Mouse (Mus musculus): Measurements from ENCODE around the gene Amotl1.

The Amotl1 gene

DNA sequence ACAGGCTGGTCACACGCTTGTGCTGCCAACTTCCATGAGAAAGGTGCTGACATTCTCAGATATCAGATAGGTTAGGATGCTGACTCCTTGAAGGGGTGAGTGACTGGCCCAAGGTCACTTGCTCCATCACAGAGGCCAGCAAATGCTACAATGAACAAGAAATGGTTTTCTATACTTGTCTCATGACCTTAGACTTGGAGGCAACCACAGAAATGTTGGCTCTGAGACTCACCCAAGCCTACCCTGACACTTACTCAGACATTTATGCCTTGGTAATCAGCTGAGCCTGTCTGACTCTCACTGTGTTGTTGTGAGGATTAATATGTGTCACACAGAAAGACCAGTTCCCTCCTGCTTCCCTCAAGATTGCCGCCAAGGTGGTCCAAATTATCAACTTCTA is 111.2 kb downstream of the Amotl1 start:
- DNase-seq: no peak

DNA sequence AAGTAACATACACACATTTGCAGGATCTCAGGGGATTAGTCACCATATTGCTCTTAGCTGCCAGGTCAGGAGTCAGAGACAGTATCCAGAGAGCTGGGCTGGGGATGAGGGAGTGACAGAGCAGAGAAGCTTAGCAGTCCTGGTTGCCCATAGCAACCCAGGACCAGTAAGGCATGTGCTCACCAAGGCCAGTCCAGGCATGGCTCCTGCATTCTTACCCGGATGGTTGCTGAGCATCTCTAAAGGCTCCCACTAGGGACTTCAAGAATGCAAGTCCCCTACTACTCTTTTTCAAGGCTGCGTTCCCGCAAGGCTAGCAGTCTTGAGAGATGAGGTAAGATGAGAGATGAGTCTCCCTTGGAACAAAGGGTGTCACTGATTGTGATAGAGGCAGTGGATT is 112.6 kb downstream of the Amotl1 start:
- DNase-seq: no peak

DNA sequence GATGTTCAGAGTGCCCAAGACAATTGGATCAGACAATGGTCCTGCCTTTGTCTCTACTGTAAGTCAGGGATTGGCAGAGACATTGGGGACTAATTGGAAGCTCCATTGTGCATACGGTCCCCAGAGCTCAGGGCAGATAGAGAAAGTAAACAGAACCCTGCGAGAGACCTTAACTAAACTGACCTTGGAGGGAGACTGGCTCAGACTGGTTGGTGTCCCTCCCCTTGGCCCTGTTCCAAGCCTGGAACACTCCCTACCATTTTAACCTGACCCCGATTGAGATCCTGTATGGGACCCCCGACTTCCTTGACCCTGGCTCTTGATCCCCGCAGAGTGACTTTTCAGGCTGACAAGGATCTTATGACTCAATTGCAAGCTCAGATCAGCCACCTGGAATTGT is 114.9 kb downstream of the Amotl1 start:
- DNase-seq: no peak

DNA sequence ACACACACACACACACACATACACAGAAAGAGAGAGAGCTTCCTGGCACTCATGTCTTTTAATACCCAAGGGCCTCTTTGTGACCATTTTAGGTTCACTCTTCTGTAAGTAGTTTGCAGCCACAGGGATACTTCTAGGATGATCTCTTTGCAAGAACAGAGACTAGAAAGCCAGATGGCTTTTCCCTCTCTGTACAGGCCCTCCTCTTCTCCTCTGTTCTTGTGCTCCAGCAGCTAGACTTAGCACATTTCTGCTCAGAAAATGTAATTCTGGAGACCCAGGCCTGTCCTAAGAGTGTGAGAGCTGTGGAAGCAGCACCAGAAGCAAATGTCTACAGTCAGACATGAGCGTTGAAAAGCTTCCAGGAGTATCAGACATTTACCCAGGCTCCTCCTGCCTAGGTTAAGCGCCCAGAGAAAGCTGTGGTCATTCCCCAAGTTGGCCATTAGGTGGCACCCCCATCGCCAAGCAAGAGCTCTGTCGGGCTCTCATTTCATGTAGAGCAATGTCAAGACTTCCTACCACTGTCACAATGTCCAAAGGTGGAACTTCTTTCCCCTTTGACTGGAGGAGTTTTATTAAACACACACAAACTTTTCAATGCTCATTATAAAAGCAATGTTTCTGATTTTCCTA is 121.3 kb downstream of the Amotl1 start:
- peak; percentile 68 for DNase-seq

DNA sequence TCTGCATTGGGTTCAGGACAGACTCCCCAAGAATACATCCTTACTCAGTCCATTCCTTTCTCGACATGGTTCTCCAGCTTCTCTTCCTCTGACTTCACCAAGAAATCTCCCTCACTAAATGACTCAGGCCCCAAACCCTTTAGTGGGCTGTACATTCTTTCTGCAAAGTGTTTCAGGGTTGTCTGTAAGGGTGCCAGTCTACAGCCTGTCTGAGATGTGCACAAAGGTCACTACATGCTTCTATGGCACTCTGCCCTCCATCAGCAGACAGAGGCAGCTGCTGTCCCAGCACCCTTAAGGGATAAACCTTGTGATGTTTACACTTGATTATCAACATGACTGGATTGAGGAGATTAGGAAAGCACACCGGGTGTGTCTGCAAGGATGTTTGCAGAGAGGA is 123.2 kb downstream of the Amotl1 start:
- DNase-seq: no peak

DNA sequence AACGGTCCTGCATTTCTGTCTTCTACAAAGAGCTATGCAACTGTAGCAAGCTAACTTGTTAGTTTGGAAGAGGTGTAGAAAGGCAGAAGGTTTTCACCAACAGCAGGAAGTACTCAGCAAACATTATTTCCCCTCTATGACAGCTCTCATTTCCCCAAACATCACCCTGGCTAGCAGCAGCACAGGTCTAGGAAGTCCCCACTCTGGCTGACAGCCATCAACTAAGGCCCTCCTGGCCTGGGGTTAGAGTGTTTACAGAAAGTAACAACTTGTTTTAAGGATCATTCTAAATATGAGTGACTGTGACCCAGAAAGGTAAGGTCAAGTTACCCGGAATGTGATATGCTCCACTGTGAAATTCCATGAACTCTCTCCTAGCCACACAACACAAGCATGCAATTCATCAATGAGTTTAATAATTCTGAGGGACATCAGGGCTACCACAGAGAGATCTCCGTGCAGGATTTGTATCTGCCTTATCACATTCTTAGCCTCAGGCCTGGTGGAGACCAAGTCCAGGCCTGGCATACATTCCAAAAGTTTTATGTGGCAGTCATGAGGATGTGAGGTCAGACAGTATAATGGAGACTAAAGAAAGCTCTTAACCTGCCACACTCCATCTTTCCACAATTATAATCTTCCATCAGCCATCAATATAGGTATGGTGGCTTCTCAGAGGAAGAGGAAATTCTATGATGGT is 123.7 kb downstream of the Amotl1 start:
- DNase-seq: no peak

DNA sequence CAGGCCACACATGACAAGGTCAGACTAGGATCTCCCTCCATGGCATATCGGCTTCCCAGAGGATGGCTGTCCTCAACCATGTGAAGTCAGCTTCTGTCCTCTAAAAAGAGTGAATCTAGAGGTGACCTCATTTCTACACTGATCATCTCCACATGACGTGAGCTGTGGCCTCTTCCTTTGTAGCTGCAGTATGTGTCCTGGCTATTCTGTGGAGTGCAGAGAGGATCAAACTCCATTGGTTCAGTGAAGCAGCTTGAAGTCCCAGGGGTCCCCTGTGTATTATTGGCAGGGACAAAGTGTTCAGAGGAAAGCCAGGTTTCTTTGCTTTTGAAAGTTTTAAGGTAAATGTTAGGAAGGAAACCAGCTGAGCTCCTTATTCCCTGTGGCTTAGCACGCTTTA is 126.8 kb downstream of the Amotl1 start:
- DNase-seq: no peak

DNA sequence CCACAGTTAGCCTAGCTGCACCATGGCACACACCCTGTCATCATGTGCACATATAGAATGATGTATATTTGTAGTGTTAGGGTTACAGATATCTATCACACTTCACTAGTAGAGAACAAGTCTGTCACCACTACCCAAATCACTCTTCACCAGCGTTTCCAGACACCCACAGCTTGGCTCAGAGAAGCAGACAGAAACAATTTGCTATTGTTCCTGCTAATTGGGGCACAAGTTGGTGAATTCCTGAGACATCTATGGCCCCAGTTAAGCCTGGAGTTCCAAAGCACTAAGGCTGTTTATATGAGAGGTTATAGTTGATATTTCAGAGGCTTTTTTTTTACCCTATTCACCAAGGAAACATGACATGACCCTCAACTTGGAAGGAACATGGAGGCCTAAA is 127.6 kb downstream of the Amotl1 start:
- DNase-seq: no peak

DNA sequence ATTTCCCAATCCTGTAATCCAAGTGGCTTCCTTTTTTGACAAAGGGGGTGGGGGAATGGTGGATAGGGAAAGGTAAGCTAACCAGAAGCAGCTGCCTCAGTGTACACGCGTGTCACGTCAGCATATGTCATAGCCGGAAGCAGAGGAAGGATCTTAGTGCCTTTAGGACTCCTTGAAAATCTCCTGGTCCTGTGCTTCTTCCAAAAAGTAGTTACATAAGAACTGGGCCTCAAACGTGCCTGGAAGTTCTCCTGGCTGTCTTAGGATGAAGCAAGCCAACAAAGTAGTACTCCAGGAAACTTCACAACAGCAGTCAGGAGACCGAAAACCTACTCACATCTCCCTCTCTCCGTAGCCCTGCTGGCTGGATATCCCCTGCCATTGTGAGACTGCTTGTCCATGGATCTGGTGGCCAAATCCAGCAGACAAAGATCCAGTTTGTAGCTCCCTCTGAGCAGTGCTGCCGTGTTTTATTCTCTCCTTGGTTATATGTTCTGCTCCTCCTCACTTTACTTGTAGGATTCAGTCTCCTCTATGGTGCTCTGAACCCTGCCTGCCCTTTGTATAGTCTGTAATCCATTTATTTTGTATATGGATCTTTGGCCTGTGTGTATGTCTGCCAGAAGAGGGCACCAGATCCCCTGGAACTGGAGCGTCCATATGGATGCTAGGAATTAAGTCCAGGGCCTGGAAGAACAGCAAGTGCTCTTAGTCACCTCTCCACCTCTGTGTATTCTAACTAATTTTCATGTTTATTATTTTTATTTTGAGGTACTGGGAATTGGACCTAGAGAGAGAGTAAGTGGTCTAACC is 132.0 kb downstream of the Amotl1 start:
- DNase-seq: peak; percentile 30

DNA sequence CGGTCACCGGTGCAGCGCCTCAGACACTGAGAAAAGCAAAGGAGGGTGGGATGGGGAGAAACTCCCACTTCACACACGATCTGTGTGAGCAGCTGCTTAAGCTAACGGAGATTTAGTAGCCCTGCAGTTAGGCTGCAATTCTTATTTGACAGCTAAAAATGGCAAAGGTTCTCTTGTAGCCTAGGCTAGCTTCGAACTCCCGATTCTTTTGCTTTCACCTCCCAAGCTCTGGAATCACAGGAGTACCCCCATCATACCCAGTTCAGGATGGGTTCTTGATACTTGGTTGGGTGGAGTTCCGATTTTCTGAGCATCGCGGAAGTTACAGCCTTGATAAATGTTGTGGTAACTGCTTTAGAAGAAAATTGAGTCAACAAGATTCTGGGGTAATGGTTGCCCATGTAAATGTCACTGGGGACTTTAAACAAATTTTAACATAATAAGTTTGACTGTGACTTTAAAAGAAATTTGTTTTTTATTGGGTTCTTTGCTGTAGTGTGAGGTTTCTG is 143.9 kb downstream of the Amotl1 start:
- DNase-seq: no peak

DNA sequence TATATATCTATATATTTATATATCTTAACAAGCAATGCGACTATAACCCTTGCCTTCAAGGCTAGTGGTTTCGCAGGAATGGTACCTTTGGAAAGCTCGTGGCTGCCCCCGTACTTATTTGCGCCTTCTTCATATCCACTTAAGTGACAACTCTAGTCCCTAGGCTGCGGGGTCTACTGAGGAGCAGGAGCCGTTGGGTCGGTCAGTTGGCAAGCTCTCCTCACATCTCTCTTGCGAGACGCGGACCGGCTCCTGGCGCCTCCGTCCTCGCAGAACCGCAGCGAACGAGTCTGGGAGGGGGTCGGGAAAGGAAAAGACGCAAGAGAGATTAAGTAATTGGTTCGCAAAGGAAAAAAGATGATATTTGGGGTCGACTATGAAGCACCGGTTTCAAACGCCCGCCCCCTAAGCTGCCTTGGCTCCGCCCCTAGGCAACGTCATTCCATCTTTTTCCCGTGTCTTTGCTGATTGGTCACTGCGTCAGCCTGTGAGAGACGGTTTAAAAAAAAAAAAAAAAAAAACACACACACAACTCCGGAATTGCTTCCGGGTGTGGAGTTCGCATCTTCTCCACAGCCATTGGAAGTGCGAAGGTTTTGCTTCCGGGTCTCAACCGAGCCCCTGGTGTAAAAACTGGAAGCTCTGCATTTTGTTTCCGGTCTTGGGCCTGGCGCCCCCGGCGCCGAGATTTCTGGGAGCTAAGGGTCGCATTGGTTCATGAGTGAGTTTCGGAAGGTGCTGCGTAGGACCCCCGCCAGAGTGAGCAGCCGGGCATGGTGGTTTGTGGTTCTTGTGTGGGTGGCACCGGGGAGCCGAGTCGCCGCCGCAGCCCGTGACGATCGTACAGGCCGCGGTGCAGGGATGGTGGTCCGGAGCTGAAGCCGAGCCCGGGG is 144.6 kb downstream of the Amotl1 start, which contains the start of the genes Kdm4d and Cwc15:
Gene Kdm4d (minus strand): TSS at position 460 of the 893 bp plus-strand sequence.
Gene Cwc15 (plus strand): TSS at position 595 of the 893 bp plus-strand sequence.
- DNase-seq: peak; percentile 93

DNA sequence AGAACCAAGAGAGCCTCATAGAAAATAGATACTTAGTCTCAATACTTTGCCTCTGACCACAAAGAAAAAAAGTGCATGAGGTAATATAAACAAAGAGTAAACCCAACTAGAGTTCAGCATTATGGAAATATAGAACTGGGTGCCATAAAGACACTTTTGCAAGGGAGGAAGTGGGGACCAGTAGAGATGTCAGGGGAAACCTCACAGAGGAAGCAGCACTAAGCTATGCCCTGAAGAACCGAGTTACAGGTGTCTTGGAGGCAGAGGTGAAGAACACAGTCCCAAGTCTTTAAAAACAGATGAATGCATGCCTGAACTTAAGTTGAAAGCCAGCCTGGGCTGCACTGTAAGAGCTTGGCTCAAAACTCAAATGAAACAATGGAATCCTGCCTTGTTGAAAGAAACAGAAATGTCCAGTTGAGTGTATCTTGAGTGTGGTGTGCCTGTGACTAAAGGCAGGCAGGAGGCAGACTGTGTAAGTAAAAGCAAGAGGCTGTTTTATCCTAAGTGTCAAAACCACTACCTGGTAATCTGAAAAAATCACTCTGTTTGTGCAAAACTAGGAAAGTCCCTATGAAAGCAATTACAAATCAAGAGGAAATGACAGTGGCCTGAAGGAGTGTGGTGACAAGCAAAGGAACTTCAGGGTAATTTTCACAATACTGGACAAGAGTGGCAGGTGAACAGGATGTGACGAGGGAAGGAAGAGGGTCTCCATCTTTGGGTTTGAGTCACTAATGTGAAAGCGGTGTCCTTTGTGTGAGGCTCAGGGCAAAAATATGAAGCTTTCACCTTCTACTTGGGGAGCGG is 145.8 kb downstream of the Amotl1 start:
- DNase-seq: no peak

Measured in right cerebral cortex, postnatal 14 days (tissue).